Mouse (Mus musculus): ENCODE data around the gene Otc.

Gene Otc
- long read RNA-seq, experiment 1: 0 reads
- long read RNA-seq, experiment 2: 0 reads

- intact Hi-C loops (cut with DNase I): no loop called here
Measured at GRCm38 (mm10) chrX:10251852-10252504, at the start of gene Otc. Gene Otc (plus strand): TSS chrX:10252305.

GRCm38 (mm10) chrX:10205937-10206336 is 46.2 kb upstream of the Otc start:
- intact Hi-C loops (cut with DNase I): no loop called here

GRCm38 (mm10) chrX:10215972-10216371 is 36.1 kb upstream of the Otc start:
- intact Hi-C loops (cut with DNase I): no loop called here

GRCm38 (mm10) chrX:10216410-10216949 is 35.6 kb upstream of the Otc start, which contains the start of gene Rpgr:
Gene Rpgr (minus strand): TSS chrX:10216920.
- intact Hi-C loops (cut with DNase I): no loop called here

- intact Hi-C loops (cut with DNase I): no loop called here
Measured at GRCm38 (mm10) chrX:10219281-10219680, 32.8 kb upstream of the Otc start.

- intact Hi-C loops (cut with DNase I): loop anchor here (10.0 kb wide), 1 partner anchor 342 kb away; no protein-coding TSS in a partner anchor
Measured at GRCm38 (mm10) chrX:10233051-10233450, 19.1 kb upstream of the Otc start.

GRCm38 (mm10) chrX:10234617-10235016 is 17.5 kb upstream of the Otc start:
- intact Hi-C loops (cut with DNase I): loop anchor here (10.0 kb wide), 1 partner anchor 340 kb away; no protein-coding TSS in a partner anchor

- intact Hi-C loops (cut with DNase I): loop anchor here (10.0 kb wide), 1 partner anchor 335 kb away; no protein-coding TSS in a partner anchor
Measured at GRCm38 (mm10) chrX:10239515-10239914, 12.6 kb upstream of the Otc start.

- intact Hi-C loops (cut with DNase I): no loop called here
Measured at GRCm38 (mm10) chrX:10243916-10244315, 8.2 kb upstream of the Otc start.

GRCm38 (mm10) chrX:10251357-10251756 is 748 bp upstream of the Otc start:
- intact Hi-C loops (cut with DNase I): no loop called here

- intact Hi-C loops (cut with DNase I): no loop called here
Measured at GRCm38 (mm10) chrX:10257774-10258173, 5.7 kb downstream of the Otc start.

- intact Hi-C loops (cut with DNase I): no loop called here
Measured at GRCm38 (mm10) chrX:10258260-10258659, 6.2 kb downstream of the Otc start.

- intact Hi-C loops (cut with DNase I): no loop called here
Measured at GRCm38 (mm10) chrX:10268308-10268707, 16.2 kb downstream of the Otc start.

GRCm38 (mm10) chrX:10268761-10269437 is 16.8 kb downstream of the Otc start:
- intact Hi-C loops (cut with DNase I): no loop called here

- intact Hi-C loops (cut with DNase I): no loop called here
Measured at GRCm38 (mm10) chrX:10297341-10297740, 45.2 kb downstream of the Otc start.

GRCm38 (mm10) chrX:10318176-10318575 is 66.1 kb downstream of the Otc start:
- intact Hi-C loops (cut with DNase I): no loop called here

GRCm38 (mm10) chrX:10330246-10330645 is 78.1 kb downstream of the Otc start:
- intact Hi-C loops (cut with DNase I): no loop called here

- intact Hi-C loops (cut with DNase I): no loop called here
Measured at GRCm38 (mm10) chrX:10331749-10332148, 79.6 kb downstream of the Otc start.

- intact Hi-C loops (cut with DNase I): no loop called here
Measured at GRCm38 (mm10) chrX:10336816-10337215, 84.7 kb downstream of the Otc start.

GRCm38 (mm10) chrX:10355867-10356266 is 103.8 kb downstream of the Otc start:
- intact Hi-C loops (cut with DNase I): no loop called here

All from adrenal gland (tissue).